Comparison of ENCODE assay signal across 25 mouse cellular contexts in genomic region chr17:48043154-48043880, GRCm38 (mm10). TPM values are rescaled to one million over a fixed set of nuclear protein-coding genes. Genes with fewer than 3 reads are reported as not detected.
DNase-seq lines count a peak whose midpoint lies in the region; ATAC-seq and TF ChIP-seq lines count a peak whose summit lies in the region.
"Had no signal": no experiment of that assay in that cellular context is flagged by ENCODE, and none has a peak within 500 bp of the region (broad histone marks: within the 10 kb centered on the region; RNA-seq: fewer than 3 reads in every experiment).

No protein-coding gene starts in this region.

- H3K27ac ChIP-seq in layer of hippocampus, adult 2 months, result no peak overlapping the region
- H3K27ac ChIP-seq in midbrain, postnatal 0 days (ENCODE audit: low read depth, low read length), result no peak overlapping the region
- no peak overlapping the region for H3K27ac ChIP-seq in midbrain, embryonic 11.5 days (ENCODE audit: low read depth, low read length)
- H3K27ac ChIP-seq in stomach, postnatal 0 days (replicated peaks), result no peak overlapping the region
- no peak overlapping the region for H3K27ac ChIP-seq in heart, embryonic 12.5 days (ENCODE audit: poor library complexity, severe bottlenecking)
- H3K27ac ChIP-seq: forebrain, embryonic 13.5 days had no signal

- no peaks in the 10 kb centered on the region for H3K36me3 ChIP-seq in midbrain, postnatal 0 days (ENCODE audit: insufficient read depth, low read length)
- H3K36me3 ChIP-seq in midbrain, embryonic 11.5 days (ENCODE audit: control insufficient read depth, insufficient read depth, low read length), result no peaks in the 10 kb centered on the region
- H3K36me3 ChIP-seq in stomach, postnatal 0 days (ENCODE audit: control insufficient read depth, insufficient read depth, low read length), result no peaks in the 10 kb centered on the region
- H3K36me3 ChIP-seq in heart, embryonic 12.5 days, result no peaks in the 10 kb centered on the region
- H3K36me3 ChIP-seq: kidney, embryonic 15.5 days; midbrain, embryonic 10.5 days had no signal

- H3K4me1 ChIP-seq in midbrain, postnatal 0 days (ENCODE audit: insufficient read depth, low read length), result no peaks in the 10 kb centered on the region; the same call in 1 of the 2 replicates
- H3K4me1 ChIP-seq in midbrain, embryonic 11.5 days (ENCODE audit: control insufficient read depth, insufficient read depth, low read length), result peaks cover 18% of the 10 kb centered on the region
- H3K4me1 ChIP-seq in stomach, postnatal 0 days (replicated peaks; ENCODE audit: control insufficient read depth, insufficient read depth), result peaks cover 7% of the 10 kb centered on the region; the same call in 1 of the 2 replicates
- peaks cover 25% of the 10 kb centered on the region for H3K4me1 ChIP-seq in heart, embryonic 12.5 days (replicated peaks)

- DNase-seq in layer of hippocampus, adult 2 months (ENCODE audit: low spot score in 2 of 2), result no peak
- no peak for DNase-seq in layer of hippocampus, adult 11-12 months (ENCODE audit: low spot score)
- DNase-seq in midbrain, postnatal 0 days (ENCODE audit: low spot score), result no peak
- no peak for DNase-seq in midbrain, embryonic 11.5 days (ENCODE audit: low spot score, missing footprints)
- DNase-seq in R1 (ENCODE audit: low read depth, low spot score), result peak; percentile 36
- no peak for DNase-seq in stomach, postnatal 0 days (ENCODE audit: low spot score)
- no peak for DNase-seq in MN1 (ENCODE audit: low spot score)
- DNase-seq: adrenal gland, postnatal 14 days; cerebellum, adult 2 months; embryo, embryonic 11 days; heart, adult 18-20 months; left cerebral cortex, postnatal 4 days; retina, postnatal 1 day; spleen, adult 18-20 months; thymus, postnatal 25 days had no signal

- peak; percentile 50 for TF ChIP-seq CTCF in layer of hippocampus, adult 2 months (conservative IDR thresholded peaks at IDR 0.05)
- peak; percentile 26 for TF ChIP-seq CTCF in midbrain, postnatal 0 days (IDR thresholded peaks at IDR 0.05)
- peak; percentile 53 for TF ChIP-seq CTCF in stomach, postnatal 0 days (IDR thresholded peaks at IDR 0.05; ENCODE audit: low read depth)

- H3K4me3 ChIP-seq in layer of hippocampus, adult 2 months, result no peak overlapping the region
- no peak overlapping the region for H3K4me3 ChIP-seq in midbrain, postnatal 0 days (ENCODE audit: low read depth, low read length)
- no peak overlapping the region for H3K4me3 ChIP-seq in midbrain, embryonic 11.5 days (ENCODE audit: low read depth, low read length)
- H3K4me3 ChIP-seq in stomach, postnatal 0 days (ENCODE audit: low read depth, low read length), result no peak overlapping the region
- no peak overlapping the region for H3K4me3 ChIP-seq in heart, embryonic 12.5 days
- H3K4me3 ChIP-seq: forebrain, embryonic 13.5 days; kidney, embryonic 15.5 days; midbrain, embryonic 10.5 days; myocyte had no signal

- H3K9me3 ChIP-seq in midbrain, postnatal 0 days (ENCODE audit: low read length), result no peaks in the 10 kb centered on the region
- H3K9me3 ChIP-seq in midbrain, embryonic 11.5 days (ENCODE audit: control insufficient read depth, low read length), result no peaks in the 10 kb centered on the region
- no peaks in the 10 kb centered on the region for H3K9me3 ChIP-seq in stomach, postnatal 0 days (ENCODE audit: control insufficient read depth, low read length)
- 0 out of 2 replicates have a peak, but pooled peaks cover 4% of the 10 kb centered on the region for H3K9me3 ChIP-seq in heart, embryonic 12.5 days (replicated peaks)
- H3K9me3 ChIP-seq: kidney, embryonic 15.5 days; midbrain, embryonic 10.5 days had no signal

- H3K27me3 ChIP-seq in midbrain, postnatal 0 days (ENCODE audit: insufficient read depth, low read length), result peaks cover 12% of the 10 kb centered on the region; the same call in 1 of the 2 replicates
- H3K27me3 ChIP-seq in midbrain, embryonic 11.5 days (ENCODE audit: control insufficient read depth, insufficient read depth, low read length), result 0 out of 2 replicates have a peak, but pooled peaks cover 3% of the 10 kb centered on the region
- no peaks in the 10 kb centered on the region for H3K27me3 ChIP-seq in stomach, postnatal 0 days (ENCODE audit: control insufficient read depth, insufficient read depth, low read length)
- peaks cover 9% of the 10 kb centered on the region for H3K27me3 ChIP-seq in heart, embryonic 12.5 days (replicated peaks)

- ATAC-seq in midbrain, postnatal 0 days (ENCODE audit: low FRiP score), result no peak
- no peak for ATAC-seq in midbrain, embryonic 11.5 days (ENCODE audit: low FRiP score)
- ATAC-seq in stomach, postnatal 0 days (ENCODE audit: low FRiP score, low TSS enrichment), result no peak
- no peak for ATAC-seq in heart, embryonic 12.5 days (ENCODE audit: insufficient number of reproducible peaks, low FRiP score)
- ATAC-seq: forebrain, embryonic 13.5 days had no signal

- no peak overlapping the region for H3K9ac ChIP-seq in midbrain, postnatal 0 days (replicated peaks; ENCODE audit: low read length, poor library complexity, severe bottlenecking)
- no peak overlapping the region for H3K9ac ChIP-seq in midbrain, embryonic 11.5 days (ENCODE audit: low read length)
- H3K9ac ChIP-seq in stomach, postnatal 0 days (ENCODE audit: low read length), result no peak overlapping the region
- no peak overlapping the region for H3K9ac ChIP-seq in heart, embryonic 12.5 days
- H3K9ac ChIP-seq: forebrain, embryonic 13.5 days; kidney, embryonic 15.5 days had no signal

- 89% methylated on average over 5 of the region's 5 CpGs for WGBS in midbrain, postnatal 0 days
- 69% methylated on average over 5 of the region's 5 CpGs for WGBS in midbrain, embryonic 11.5 days
- 63% methylated on average over 5 of the region's 5 CpGs for WGBS in stomach, postnatal 0 days
- WGBS in heart, embryonic 12.5 days, result 72% methylated on average over 5 of the region's 5 CpGs

- no peak for TF ChIP-seq EP300 in stomach, postnatal 0 days (optimal IDR thresholded peaks at IDR 0.05)

- no peak overlapping the region for H3K4me2 ChIP-seq in midbrain, postnatal 0 days (ENCODE audit: low read depth, low read length, poor library complexity, severe bottlenecking)
- H3K4me2 ChIP-seq in midbrain, embryonic 11.5 days, result no peak overlapping the region
- H3K4me2 ChIP-seq in stomach, postnatal 0 days (replicated peaks; ENCODE audit: low read depth), result no peak overlapping the region
- no peak overlapping the region for H3K4me2 ChIP-seq in heart, embryonic 12.5 days
- H3K4me2 ChIP-seq: forebrain, embryonic 13.5 days had no signal

RNA-seq across cellular contexts. Expression of gene 1700122O11Rik, which starts 5.2 kb away (rescaled TPM):
- total RNA-seq in layer of hippocampus, adult 2 months (2021), result not detected
- total RNA-seq in midbrain, postnatal 0 days (2014; rRNA removed), result not detected in 2 replicates
- not detected in 2 replicates for polyA plus RNA-seq in midbrain, postnatal 0 days (2015; fragmentation: Nextera tagmentation; extraction: Ambion mirVana)
- polyA plus RNA-seq in midbrain, embryonic 11.5 days (2014; fragmentation: Nextera tagmentation; extraction: Ambion mirVana), result not detected in 2 replicates
- not detected in 2 replicates for polyA plus RNA-seq in stomach, postnatal 0 days (2015; fragmentation: Nextera tagmentation; extraction: Ambion mirVana)
- polyA plus RNA-seq in heart, embryonic 12.5 days (2016; fragmentation: Nextera tagmentation; extraction: Ambion mirVana), result not detected in 2 replicates
- total RNA-seq: adrenal gland, postnatal 14 days; heart, adult 18-20 months; heart, postnatal 25 days; layer of hippocampus, postnatal 10 days; left cerebral cortex, postnatal 4 days; neutrophil, adult 5-6 weeks had no signal
- polyA plus RNA-seq: cerebellum, adult 2 months; forebrain, embryonic 13.5 days; kidney, embryonic 15.5 days; liver, embryonic 16.5 days; midbrain, embryonic 10.5 days; myocyte; stomach, embryonic 16.5 days had no signal

RNA-seq across cellular contexts. Expression of gene 1700067P10Rik, which starts 45.8 kb away (rescaled TPM):
- total RNA-seq in layer of hippocampus, adult 2 months (2021), result not detected
- total RNA-seq in midbrain, postnatal 0 days (2014; rRNA removed), result not detected in 2 replicates
- not detected in 2 replicates for polyA plus RNA-seq in midbrain, postnatal 0 days (2015; fragmentation: Nextera tagmentation; extraction: Ambion mirVana)
- not detected in 2 replicates for polyA plus RNA-seq in midbrain, embryonic 11.5 days (2014; fragmentation: Nextera tagmentation; extraction: Ambion mirVana)
- polyA plus RNA-seq in stomach, postnatal 0 days (2015; fragmentation: Nextera tagmentation; extraction: Ambion mirVana), result not detected in 2 replicates
- not detected in 2 replicates for polyA plus RNA-seq in heart, embryonic 12.5 days (2016; fragmentation: Nextera tagmentation; extraction: Ambion mirVana)
- total RNA-seq: adrenal gland, postnatal 14 days; heart, adult 18-20 months; heart, postnatal 25 days; layer of hippocampus, postnatal 10 days; left cerebral cortex, postnatal 4 days; neutrophil, adult 5-6 weeks had no signal
- polyA plus RNA-seq: forebrain, embryonic 13.5 days; kidney, embryonic 15.5 days; liver, embryonic 16.5 days; midbrain, embryonic 10.5 days; myocyte; stomach, embryonic 16.5 days had no signal
